Mouse (Mus musculus) liver, embryonic 15.5 days (tissue): ENCODE results near the gene Abhd16a. TPM values are rescaled to one million over a fixed set of nuclear protein-coding genes. Genes with fewer than 3 reads are reported as not detected.

Experiments
- ATAC-seq: fragments of 200-750 bp; cut with Nextera tagmentation; 2 replicates; pipeline ENCODE4 v1.8.0; 2017; ENCODE audit warnings: moderate number of reproducible peaks, mild to moderate bottlenecking, moderate library complexity; ENCODE audit not compliant: insufficient read depth
- H3K27ac ChIP-seq: fragments of 300-500 bp; sonication (generic); replicated peaks from 2 replicates; pipeline ENCODE4 v1.5.1; 2015; ENCODE audit warnings: mild to moderate bottlenecking, inconsistent platforms
- H3K27me3 ChIP-seq: fragments of 300-500 bp; sonication (generic); 2 replicates; pipeline ENCODE4 v1.6.1; 2015; ENCODE audit warnings: mild to moderate bottlenecking, inconsistent platforms
- H3K36me3 ChIP-seq: fragments of 300-500 bp; sonication (generic); replicated peaks from 2 replicates; pipeline ENCODE4 v1.6.1; 2015; ENCODE audit warnings: moderate library complexity, mild to moderate bottlenecking, inconsistent platforms
- H3K4me1 ChIP-seq: fragments of 300-500 bp; sonication (generic); replicated peaks from 2 replicates; pipeline ENCODE4 v1.6.1; 2015; ENCODE audit warnings: inconsistent platforms
- H3K4me2 ChIP-seq: fragments of 300-500 bp; sonication (generic); 2 replicates; pipeline ENCODE4 v1.6.1; 2015; ENCODE audit warnings: moderate library complexity, mild to moderate bottlenecking, inconsistent platforms
- H3K4me3 ChIP-seq: fragments of 300-500 bp; sonication (generic); replicated peaks from 2 replicates; pipeline ENCODE4 v1.5.1; 2015; ENCODE audit warnings: mild to moderate bottlenecking, inconsistent platforms
- H3K9ac ChIP-seq: fragments of 300-500 bp; sonication (generic); 2 replicates; pipeline ENCODE4 v1.6.1; 2015; ENCODE audit warnings: moderate library complexity, mild to moderate bottlenecking, inconsistent platforms
- H3K9me3 ChIP-seq: fragments of 300-500 bp; sonication (generic); replicated peaks from 2 replicates; pipeline ENCODE4 v1.6.1; 2016; ENCODE audit warnings: inconsistent platforms
- WGBS: fragments of 180-500 bp; shearing (Covaris S2); methylation state at CpG from one replicate; pipeline ENCODE4 v1.1.7; 2015; ENCODE audit warnings: mixed read lengths; ENCODE audit not compliant: insufficient replicate concordance; 5-methylcytosine and 5-hydroxymethylcytosine counted together
- polyA plus RNA-seq: library from polyadenylated mRNA; unstranded; fragments of >200 nt; fragmentation: Nextera tagmentation; extraction: Ambion mirVana; gene quantifications from 2 replicates; pipeline ENCODE4 v1.2.1, GENCODE M21; 2015

Abhd16a gene
- 50.0 and 53.2 TPM in 2 replicates for polyA plus RNA-seq

DNA sequence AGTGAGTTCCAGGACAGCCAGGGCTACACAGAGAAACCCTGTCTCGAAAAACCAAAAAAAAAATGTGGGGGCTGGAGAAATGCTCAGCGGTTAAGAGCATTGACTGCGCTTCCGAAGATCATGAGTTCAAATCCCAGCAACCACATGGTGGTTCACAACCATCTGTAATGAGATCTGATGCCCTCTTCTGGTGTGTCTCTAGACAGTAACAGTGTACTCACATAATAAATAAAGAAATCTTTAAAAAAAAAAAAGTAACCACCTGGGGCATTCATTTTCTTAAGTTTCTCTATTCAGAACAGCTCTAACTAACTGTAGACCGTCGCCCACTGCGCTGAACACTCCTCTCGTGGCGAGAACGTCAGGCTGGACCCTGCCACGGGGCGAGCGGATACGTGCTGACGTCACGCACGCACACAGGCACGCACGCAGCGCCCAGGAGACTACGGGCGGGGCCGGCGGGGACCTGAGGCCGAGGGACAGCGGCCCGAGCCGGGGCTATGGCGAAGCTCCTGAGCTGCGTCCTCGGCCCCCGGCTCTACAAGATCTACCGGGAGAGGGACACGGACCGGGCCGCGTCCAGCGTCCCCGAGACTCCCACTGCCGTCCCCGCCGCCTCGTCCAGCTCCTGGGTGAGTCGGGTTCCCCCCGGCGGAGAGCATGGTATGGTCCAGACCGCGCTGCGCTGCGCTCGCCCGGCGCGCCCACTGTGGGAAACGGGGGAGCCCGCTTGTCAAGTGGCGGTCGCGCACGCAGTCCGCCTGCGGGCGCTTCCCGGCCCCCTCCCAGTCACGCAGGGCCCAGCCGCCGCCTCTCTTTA, at the start of gene Abhd16a:
TSS of gene Abhd16a (plus strand) at position 439 of the 820 bp plus-strand sequence.
- peaks cover 35% of the 10 kb centered on the region for H3K36me3 ChIP-seq
- peak within 1 kb of the TSS; percentile 79 for H3K4me3 ChIP-seq
- no peaks in the 10 kb centered on the region for H3K9me3 ChIP-seq
- 2% methylated on average over 67 of the region's 67 CpGs for WGBS
- peak within 1 kb of the TSS; percentile 83 for H3K4me2 ChIP-seq
- H3K27ac ChIP-seq, result peak within 1 kb of the TSS; percentile 97
- H3K9ac ChIP-seq, result peak within 1 kb of the TSS; percentile 92
- no peaks in the 10 kb centered on the region for H3K27me3 ChIP-seq
- H3K4me1 ChIP-seq, result peaks cover 48% of the 10 kb centered on the region
- ATAC-seq, result peak; percentile 97

- Histone ChIP-seq H3K4me1 (peaks cover 68% of the 10 kb centered on the region), H3K36me3 (no peaks in the 10 kb centered on the region), H3K27ac (peak overlapping the region; percentile 91), H3K4me2 (no peak overlapping the region), H3K9me3 (no peaks in the 10 kb centered on the region), H3K27me3 (no peaks in the 10 kb centered on the region), H3K4me3 (no peak overlapping the region), H3K9ac (no peak overlapping the region)
- ATAC-seq, result no peak
- WGBS, result 72% methylated on average over 4 of the region's 4 CpGs
These were observed 45.3 kb upstream of the Abhd16a start for GRCm38 (mm10) chr17:35043794-35044193.

GRCm38 (mm10) chr17:35044904-35045806, 43.9 kb upstream of the Abhd16a start:
- WGBS, result 27% methylated on average over 7 of the region's 7 CpGs
- Histone ChIP-seq H3K27ac (peak overlapping the region; percentile 91), H3K4me3 (peak overlapping the region; percentile 72), H3K36me3 (no peaks in the 10 kb centered on the region), H3K9ac (peak overlapping the region; percentile 88), H3K4me2 (peak overlapping the region; percentile 98), H3K27me3 (no peaks in the 10 kb centered on the region), H3K4me1 (peaks cover 82% of the 10 kb centered on the region), H3K9me3 (no peaks in the 10 kb centered on the region)
- ATAC-seq, result peak; percentile 30; the same call in 1 of the 2 replicates

- Histone ChIP-seq H3K4me1 (peaks cover 89% of the 10 kb centered on the region), H3K36me3 (no peaks in the 10 kb centered on the region), H3K9me3 (no peaks in the 10 kb centered on the region), H3K27ac (peak overlapping the region; percentile 91), H3K4me3 (peak overlapping the region; percentile 72), H3K27me3 (no peaks in the 10 kb centered on the region), H3K9ac (peak overlapping the region; percentile 88), H3K4me2 (peak overlapping the region; percentile 98)
- ATAC-seq, result no peak
- 3% methylated on average over 48 of the region's 48 CpGs for WGBS
These were observed 43.0 kb upstream of the Abhd16a start for GRCm38 (mm10) chr17:35045807-35046680.

DNA sequence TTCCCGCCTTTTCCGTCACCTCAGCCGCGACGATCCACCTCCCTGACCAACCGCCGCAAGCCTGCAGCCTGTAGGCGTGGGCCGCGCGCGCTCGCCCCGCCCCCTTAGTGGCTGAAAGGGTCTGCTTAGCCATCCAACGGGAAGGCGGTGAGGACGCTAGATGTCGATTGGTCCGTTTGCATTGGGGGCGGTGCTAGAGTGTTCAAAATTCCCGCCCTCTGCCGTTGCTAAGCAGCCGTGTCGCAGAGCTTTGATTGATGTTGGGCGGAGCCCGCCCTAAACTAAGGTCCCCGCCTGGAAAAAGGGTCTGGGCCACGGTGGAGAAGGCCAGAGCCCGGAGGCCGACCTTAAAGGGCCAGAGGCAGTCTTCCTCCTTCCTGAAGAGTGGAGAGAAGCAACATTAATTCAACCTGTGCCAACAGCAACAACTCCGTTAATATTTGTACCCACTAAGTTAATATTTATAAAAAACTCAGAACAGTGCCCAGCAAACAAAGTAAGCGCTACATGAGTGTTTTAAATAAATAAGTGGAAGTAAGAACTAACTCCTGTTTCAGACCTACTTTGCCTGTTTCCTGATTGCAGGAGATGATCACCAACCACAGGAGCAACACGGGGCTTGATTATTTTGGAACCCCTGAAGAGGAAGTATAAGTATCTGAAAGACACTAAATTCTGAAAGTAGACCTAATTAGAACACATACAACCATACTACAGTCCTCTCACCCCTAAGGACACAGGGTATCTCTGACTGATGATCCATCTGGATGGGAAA, 42.2 kb upstream of the Abhd16a start, which contains the start of gene Msh5:
TSS of gene Msh5 (minus strand) at position 65 of the 775 bp plus-strand sequence.
- WGBS, result 2% methylated on average over 33 of the region's 33 CpGs
- Histone ChIP-seq H3K9me3 (no peaks in the 10 kb centered on the region), H3K27ac (peak within 1 kb of the TSS; percentile 91), H3K4me1 (peaks cover 91% of the 10 kb centered on the region), H3K36me3 (no peaks in the 10 kb centered on the region), H3K4me3 (peak within 1 kb of the TSS; percentile 72), H3K9ac (peak within 1 kb of the TSS; percentile 88), H3K4me2 (peak within 1 kb of the TSS; percentile 98), H3K27me3 (no peaks in the 10 kb centered on the region)
- peak; percentile 87 for ATAC-seq

DNA sequence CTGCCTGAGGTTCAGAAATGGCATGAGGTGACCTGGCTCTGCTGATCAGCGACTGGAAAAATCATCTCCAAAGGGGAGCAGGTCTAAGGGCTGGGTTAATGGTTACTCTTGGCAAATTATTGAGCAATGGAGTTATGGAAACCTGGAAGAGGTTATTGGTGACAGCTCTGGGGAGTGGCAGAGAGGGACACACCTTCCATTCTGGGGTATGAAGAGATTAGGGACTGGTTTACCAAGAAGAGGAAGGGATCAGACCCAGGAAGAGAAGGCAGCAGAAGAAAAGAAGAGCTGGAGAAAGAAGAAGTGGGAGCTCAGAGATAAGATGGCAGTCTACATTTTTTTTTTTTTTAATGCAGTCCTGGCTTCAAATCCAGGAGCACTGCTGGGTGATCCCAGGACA, 41.4 kb upstream of the Abhd16a start:
- Histone ChIP-seq H3K4me3 (peak overlapping the region; percentile 72), H3K36me3 (peaks cover 8% of the 10 kb centered on the region), H3K4me1 (peaks cover 94% of the 10 kb centered on the region), H3K27me3 (no peaks in the 10 kb centered on the region), H3K4me2 (peak overlapping the region; percentile 98), H3K9ac (peak overlapping the region; percentile 51), H3K27ac (peak overlapping the region; percentile 91), H3K9me3 (no peaks in the 10 kb centered on the region)
- no peak for ATAC-seq
- WGBS, result 10% methylated on average over 1 of the region's 1 CpGs

DNA sequence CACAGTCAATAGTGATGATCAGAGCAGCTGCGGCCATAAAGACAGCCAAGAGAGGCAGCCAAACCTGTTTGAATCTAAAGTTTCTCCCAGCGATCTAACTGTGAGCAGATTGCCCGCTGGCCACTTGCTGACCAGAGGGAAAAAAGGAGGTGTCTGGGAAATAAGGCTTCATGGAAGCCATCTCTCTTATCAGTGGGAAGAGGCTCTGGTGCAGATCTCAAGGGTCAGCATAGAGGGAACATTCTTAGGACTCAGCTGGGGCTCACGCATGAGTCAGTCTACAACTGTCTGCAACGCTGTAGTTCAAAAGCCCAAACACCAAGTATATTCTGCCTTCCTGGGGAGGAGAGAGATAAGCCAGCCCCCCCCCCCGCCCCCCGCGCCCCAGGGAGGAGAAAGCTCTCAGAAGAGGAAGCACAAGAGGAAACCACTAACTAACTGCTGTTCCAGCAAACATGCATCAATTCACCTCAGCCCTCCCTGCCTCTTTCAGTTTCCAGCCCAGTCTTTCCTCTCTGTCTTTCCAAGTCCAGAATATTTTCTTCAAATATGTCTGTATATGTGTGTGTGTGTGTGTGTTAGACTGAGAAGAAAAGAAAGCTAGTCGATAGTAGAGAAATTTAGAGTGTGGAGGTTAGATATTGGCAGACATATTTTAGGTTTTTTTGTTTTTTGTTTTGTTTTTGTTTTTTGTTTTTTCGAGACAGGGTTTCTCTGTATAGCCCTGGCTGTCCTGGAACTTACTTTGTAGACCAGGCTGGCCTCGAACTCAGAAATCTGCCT, 40.7 kb upstream of the Abhd16a start:
- peak overlapping the region; percentile 51 for H3K9ac ChIP-seq
- H3K9me3 ChIP-seq, result no peaks in the 10 kb centered on the region
- WGBS, result 5% methylated on average over 11 of the region's 11 CpGs
- H3K36me3 ChIP-seq, result peaks cover 14% of the 10 kb centered on the region
- H3K4me2 ChIP-seq, result peak overlapping the region; percentile 98
- peaks cover 98% of the 10 kb centered on the region for H3K4me1 ChIP-seq
- H3K27me3 ChIP-seq, result no peaks in the 10 kb centered on the region
- ATAC-seq, result no peak
- H3K27ac ChIP-seq, result peak overlapping the region; percentile 91
- H3K4me3 ChIP-seq, result peak overlapping the region; percentile 37

DNA sequence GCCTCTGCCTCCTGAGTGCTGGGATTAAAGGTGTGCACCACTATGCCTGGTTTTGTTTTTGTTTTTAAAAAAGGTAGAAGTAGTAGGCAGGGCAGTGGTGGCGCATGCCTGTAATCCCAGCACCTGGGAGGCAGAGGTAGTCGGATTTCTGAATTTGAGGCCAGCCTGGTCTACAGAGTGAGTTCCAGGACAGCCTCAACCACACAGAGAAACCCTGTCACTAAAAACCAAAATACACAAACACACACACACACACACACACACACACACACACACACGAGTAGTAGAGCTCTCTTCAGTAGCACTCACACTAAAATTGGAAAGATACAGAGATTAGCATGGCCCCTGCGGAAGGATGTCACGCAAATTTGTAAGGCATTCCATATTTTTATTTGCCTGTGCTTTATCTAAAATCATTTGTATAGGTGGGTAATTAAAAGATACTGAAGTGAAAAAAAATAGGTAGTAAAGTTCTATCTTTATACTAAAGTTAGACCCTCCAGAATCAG, 40.1 kb upstream of the Abhd16a start:
- H3K36me3 ChIP-seq, result peaks cover 21% of the 10 kb centered on the region
- no peaks in the 10 kb centered on the region for H3K9me3 ChIP-seq
- H3K9ac ChIP-seq, result 0 out of 2 replicates have a peak overlapping the region, but pooled peaks have one; percentile 12
- peak overlapping the region; percentile 72; the same call in 1 of the 2 replicates for H3K4me3 ChIP-seq
- peak overlapping the region; percentile 91 for H3K27ac ChIP-seq
- 32% methylated on average over 5 of the region's 5 CpGs for WGBS
- ATAC-seq, result no peak
- H3K4me2 ChIP-seq, result peak overlapping the region; percentile 98
- H3K27me3 ChIP-seq, result no peaks in the 10 kb centered on the region
- peaks cover 92% of the 10 kb centered on the region for H3K4me1 ChIP-seq

DNA sequence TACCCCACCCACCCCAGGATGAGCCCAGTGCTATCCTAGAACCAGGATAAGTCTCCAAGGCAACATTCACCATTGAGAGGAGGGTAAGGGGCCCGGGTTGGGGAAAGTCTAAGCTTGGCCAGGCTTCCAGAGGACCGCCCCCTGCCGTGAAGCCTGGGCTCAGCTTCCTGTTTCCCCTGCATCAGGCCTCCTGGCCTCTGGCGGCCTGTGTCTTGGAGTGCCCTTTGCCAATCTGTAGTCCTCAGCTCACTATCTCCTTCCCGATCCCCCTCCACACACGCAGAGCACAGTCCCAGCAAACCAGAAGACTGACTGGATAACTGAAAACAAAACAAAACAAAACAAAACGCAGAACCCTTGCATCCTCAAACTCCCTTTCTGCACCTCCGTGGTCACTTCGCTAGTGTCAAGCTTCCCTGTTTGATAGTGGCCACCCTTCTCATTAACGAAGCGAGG, 39.5 kb upstream of the Abhd16a start, which contains the start of gene Clic1:
TSS of gene Clic1 (plus strand) at position 406 of the 456 bp plus-strand sequence.
- Histone ChIP-seq H3K27me3 (no peaks in the 10 kb centered on the region), H3K4me2 (peak within 1 kb of the TSS; percentile 98), H3K9ac (peak within 1 kb of the TSS; percentile 87), H3K27ac (peak within 1 kb of the TSS; percentile 91), H3K36me3 (peaks cover 27% of the 10 kb centered on the region), H3K4me1 (peaks cover 86% of the 10 kb centered on the region), H3K4me3 (peak within 1 kb of the TSS; percentile 72), H3K9me3 (no peaks in the 10 kb centered on the region)
- ATAC-seq, result no peak
- WGBS, result 1% methylated on average over 11 of the region's 11 CpGs
